Mouse (Mus musculus) stomach, embryonic 14.5 days (tissue): ENCODE measurements around the gene Nkiras1. TPM values are rescaled to one million over a fixed set of nuclear protein-coding genes. Genes with fewer than 3 reads are reported as not detected.

Source experiments
- ATAC-seq: fragments of 200-750 bp; cut with Nextera tagmentation; 2 replicates; pipeline ENCODE4 v1.8.0; 2017; ENCODE audit warnings: low read depth, moderate TSS enrichment; ENCODE audit not compliant: insufficient number of reproducible peaks, insufficient read depth, low FRiP score
- H3K27ac ChIP-seq: fragments of 300-500 bp; sonication (generic); 2 replicates; pipeline ENCODE4 v1.5.1; 2014; ENCODE audit warnings: mild to moderate bottlenecking, low read length, moderate library complexity, mixed read lengths
- H3K27me3 ChIP-seq: fragments of 300-500 bp; sonication (generic); 2 replicates; pipeline ENCODE4 v1.6.1; 2014; ENCODE audit warnings: low read length, control low read depth, mixed read lengths; ENCODE audit not compliant: control insufficient read depth, insufficient read depth
- H3K36me3 ChIP-seq: fragments of 300-500 bp; sonication (generic); 2 replicates; pipeline ENCODE4 v1.6.1; 2014; ENCODE audit warnings: mild to moderate bottlenecking, control low read depth, low read length, moderate library complexity, mixed read lengths; ENCODE audit not compliant: control insufficient read depth, insufficient read depth
- H3K4me1 ChIP-seq: fragments of 300-500 bp; sonication (generic); 2 replicates; pipeline ENCODE4 v1.6.1; 2014; ENCODE audit warnings: low read length, control low read depth, mixed read lengths; ENCODE audit not compliant: control insufficient read depth, insufficient read depth
- H3K4me2 ChIP-seq: fragments of 300-500 bp; sonication (generic); replicated peaks from 2 replicates; pipeline ENCODE4 v1.6.1; 2014; ENCODE audit warnings: low read depth, low read length, control low read depth
- H3K4me3 ChIP-seq: fragments of 300-500 bp; sonication (generic); 2 replicates; pipeline ENCODE4 v1.5.1; 2014; ENCODE audit warnings: low read depth, low read length, control low read depth
- H3K9ac ChIP-seq: fragments of 300-500 bp; sonication (generic); replicated peaks from 2 replicates; pipeline ENCODE4 v1.6.1; 2014; ENCODE audit warnings: low read depth, mild to moderate bottlenecking, control low read depth, low read length, moderate library complexity, mixed read lengths
- H3K9me3 ChIP-seq: fragments of 300-500 bp; sonication (generic); 2 replicates; pipeline ENCODE4 v1.6.1; 2016; ENCODE audit warnings: low read depth, low read length, control low read depth; ENCODE audit not compliant: control insufficient read depth
- WGBS: fragments of 180-500 bp; shearing (Covaris S2); extraction: QIAGEN DNeasy Blood & Tissue Kit; methylation state at CpG from one replicate; pipeline ENCODE4 v1.1.7; 2014; 5-methylcytosine and 5-hydroxymethylcytosine counted together
- polyA plus RNA-seq: library from polyadenylated mRNA; unstranded; fragments of >200 nt; fragmentation: Nextera tagmentation; extraction: Ambion mirVana; gene quantifications from 2 replicates; pipeline ENCODE4 v1.2.1, GENCODE M21; 2014

The Nkiras1 gene
- polyA plus RNA-seq, 1 experiment from 2014 or later = 19.0 TPM

DNA sequence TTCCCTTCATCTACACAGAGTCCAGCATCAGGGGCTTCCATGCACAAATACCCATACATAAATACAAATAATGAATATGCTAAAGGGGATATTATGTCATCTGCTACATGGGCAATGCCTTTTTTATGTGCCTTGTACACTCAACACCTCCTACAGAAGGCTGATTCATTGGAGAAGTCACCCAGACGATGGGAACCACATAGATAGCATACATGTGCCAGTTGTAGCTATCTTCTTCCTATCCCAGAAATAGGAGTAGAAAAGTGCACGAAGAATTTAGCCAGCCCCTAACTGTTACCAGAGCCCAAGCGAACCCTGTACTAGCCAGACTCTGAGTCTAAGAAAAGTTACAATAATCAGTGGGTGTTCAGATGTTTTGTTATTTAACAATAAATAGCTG, 21.2 kb downstream of the Nkiras1 start:
- H3K36me3 ChIP-seq = no peaks in the 10 kb centered on the region
- H3K27me3 ChIP-seq = no peaks in the 10 kb centered on the region
- H3K9ac ChIP-seq = no peak overlapping the region
- no peak overlapping the region for H3K4me2 ChIP-seq
- no peaks in the 10 kb centered on the region for H3K4me1 ChIP-seq
- WGBS = 89% methylated on average over 3 of the region's 3 CpGs
- no peak overlapping the region for H3K27ac ChIP-seq
- no peaks in the 10 kb centered on the region for H3K9me3 ChIP-seq
- no peak overlapping the region for H3K4me3 ChIP-seq
- ATAC-seq = no peak

DNA sequence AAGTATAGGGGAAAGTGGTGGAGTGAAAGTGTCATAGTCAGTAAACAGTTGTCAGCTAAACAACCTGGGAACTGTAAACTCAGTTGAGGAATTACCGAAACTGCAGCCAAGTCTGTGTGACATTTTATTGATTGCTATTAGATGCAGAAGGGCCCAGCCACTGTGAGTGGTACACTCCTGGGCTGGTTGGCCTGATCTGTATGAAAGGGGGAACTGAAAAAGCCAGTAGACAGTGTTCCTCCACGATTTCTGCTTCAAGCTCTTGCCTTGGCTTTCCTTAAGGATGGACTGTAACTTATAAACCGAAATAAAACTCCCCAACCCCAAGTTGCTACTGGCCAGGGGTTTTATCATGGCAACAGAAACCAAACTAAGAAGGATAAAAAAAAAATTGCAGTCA, 21.6 kb downstream of the Nkiras1 start:
- Histone ChIP-seq H3K27me3 (no peaks in the 10 kb centered on the region), H3K27ac (no peak overlapping the region), H3K36me3 (no peaks in the 10 kb centered on the region), H3K9me3 (no peaks in the 10 kb centered on the region), H3K4me3 (no peak overlapping the region), H3K4me1 (no peaks in the 10 kb centered on the region), H3K9ac (no peak overlapping the region), H3K4me2 (no peak overlapping the region)
- no peak for ATAC-seq
- 67% methylated on average over 3 of the region's 3 CpGs for WGBS

GRCm38 (mm10) chr14:18297441-18297840, 26.5 kb downstream of the Nkiras1 start:
- no peak overlapping the region for H3K4me2 ChIP-seq
- H3K27me3 ChIP-seq = no peaks in the 10 kb centered on the region
- no peak overlapping the region for H3K9ac ChIP-seq
- no peaks in the 10 kb centered on the region for H3K9me3 ChIP-seq
- H3K36me3 ChIP-seq = no peaks in the 10 kb centered on the region
- H3K4me3 ChIP-seq = no peak overlapping the region
- H3K27ac ChIP-seq = no peak overlapping the region
- no peaks in the 10 kb centered on the region for H3K4me1 ChIP-seq
- 86% methylated on average over 2 of the region's 2 CpGs for WGBS
- no peak for ATAC-seq

DNA sequence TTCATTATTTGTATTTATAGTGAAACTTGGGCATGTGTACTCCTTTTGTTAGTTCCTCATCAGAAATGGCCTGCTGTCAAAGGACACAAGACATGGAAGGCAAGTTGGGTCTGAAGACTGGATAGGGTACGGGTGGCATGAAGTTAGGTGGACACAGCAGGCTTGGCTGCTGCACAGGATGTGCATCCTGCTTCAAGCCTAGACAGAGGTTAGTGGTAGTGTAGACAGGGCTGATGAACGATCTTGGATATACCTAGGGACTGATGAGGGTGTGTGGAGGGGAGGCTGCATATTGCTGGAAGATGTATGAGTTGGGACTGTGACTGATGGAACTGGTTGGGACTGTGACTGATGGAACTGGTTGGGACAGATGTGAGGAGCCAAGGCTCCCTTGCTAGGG, 27.9 kb downstream of the Nkiras1 start:
- H3K9me3 ChIP-seq = no peaks in the 10 kb centered on the region
- no peaks in the 10 kb centered on the region for H3K4me1 ChIP-seq
- no peak overlapping the region for H3K27ac ChIP-seq
- no peak for ATAC-seq
- no peak overlapping the region for H3K9ac ChIP-seq
- H3K36me3 ChIP-seq = no peaks in the 10 kb centered on the region
- 82% methylated on average over 2 of the region's 2 CpGs for WGBS
- H3K4me2 ChIP-seq = no peak overlapping the region
- no peak overlapping the region for H3K4me3 ChIP-seq
- no peaks in the 10 kb centered on the region for H3K27me3 ChIP-seq

GRCm38 (mm10) chr14:18300676-18301075, 29.7 kb downstream of the Nkiras1 start:
- 92% methylated on average over 2 of the region's 2 CpGs for WGBS
- no peak for ATAC-seq

DNA sequence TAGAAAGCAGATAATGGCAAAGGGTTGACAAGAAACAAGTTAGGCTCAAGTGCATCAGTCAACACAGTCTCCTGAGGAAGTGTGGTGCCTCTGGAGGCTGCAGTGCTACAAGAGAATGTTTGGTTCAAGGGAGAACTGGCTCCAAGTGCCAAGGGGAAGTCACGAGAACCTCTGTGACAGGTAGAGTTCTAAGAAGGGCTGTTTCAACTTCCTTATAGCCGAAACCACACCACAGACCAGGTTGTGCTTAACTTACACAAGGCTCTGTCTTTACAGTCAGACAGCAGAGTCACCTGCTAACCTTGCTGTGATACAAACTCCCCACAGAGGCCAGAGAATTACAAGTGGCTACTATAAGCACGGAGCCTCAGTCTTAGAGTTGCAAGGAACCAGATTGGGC, 30.7 kb downstream of the Nkiras1 start:
- no peaks in the 10 kb centered on the region for H3K36me3 ChIP-seq
- no peak overlapping the region for H3K4me3 ChIP-seq
- no peak overlapping the region for H3K9ac ChIP-seq
- H3K27ac ChIP-seq = no peak overlapping the region
- 86% methylated on average over 3 of the region's 3 CpGs for WGBS
- no peaks in the 10 kb centered on the region for H3K9me3 ChIP-seq
- no peaks in the 10 kb centered on the region for H3K4me1 ChIP-seq
- H3K4me2 ChIP-seq = no peak overlapping the region
- no peaks in the 10 kb centered on the region for H3K27me3 ChIP-seq
- ATAC-seq = no peak

More at GRCm38 (mm10) chr14:18300676-18301075, 29.7 kb downstream of the Nkiras1 start:
- Histone ChIP-seq H3K27ac (no peak overlapping the region), H3K4me3 (no peak overlapping the region), H3K9me3 (no peaks in the 10 kb centered on the region), H3K27me3 (no peaks in the 10 kb centered on the region), H3K9ac (no peak overlapping the region), H3K4me1 (no peaks in the 10 kb centered on the region), H3K36me3 (no peaks in the 10 kb centered on the region), H3K4me2 (no peak overlapping the region)

GRCm38 (mm10) chr14:18302750-18303149, 31.8 kb downstream of the Nkiras1 start:
- Histone ChIP-seq H3K9me3 (no peaks in the 10 kb centered on the region), H3K9ac (no peak overlapping the region), H3K36me3 (no peaks in the 10 kb centered on the region), H3K4me1 (no peaks in the 10 kb centered on the region), H3K27ac (no peak overlapping the region), H3K27me3 (no peaks in the 10 kb centered on the region), H3K4me2 (no peak overlapping the region), H3K4me3 (no peak overlapping the region)
- ATAC-seq = no peak
- 66% methylated on average over 3 of the region's 3 CpGs for WGBS

GRCm38 (mm10) chr14:18303262-18303661, 32.3 kb downstream of the Nkiras1 start:
- Histone ChIP-seq H3K4me1 (no peaks in the 10 kb centered on the region), H3K27me3 (no peaks in the 10 kb centered on the region), H3K4me2 (no peak overlapping the region), H3K4me3 (no peak overlapping the region), H3K36me3 (no peaks in the 10 kb centered on the region), H3K9ac (no peak overlapping the region), H3K9me3 (no peaks in the 10 kb centered on the region), H3K27ac (no peak overlapping the region)
- ATAC-seq = no peak
- WGBS = 65% methylated on average over 4 of the region's 4 CpGs

- no peaks in the 10 kb centered on the region for H3K9me3 ChIP-seq
- H3K4me1 ChIP-seq = no peaks in the 10 kb centered on the region
- no peak for ATAC-seq
- 83% methylated on average over 5 of the region's 5 CpGs for WGBS
- no peak overlapping the region for H3K9ac ChIP-seq
- H3K4me3 ChIP-seq = no peak overlapping the region
- no peaks in the 10 kb centered on the region for H3K27me3 ChIP-seq
- H3K27ac ChIP-seq = no peak overlapping the region
- no peak overlapping the region for H3K4me2 ChIP-seq
- H3K36me3 ChIP-seq = no peaks in the 10 kb centered on the region
These were observed 33.2 kb downstream of the Nkiras1 start for GRCm38 (mm10) chr14:18304165-18304564.
